Mouse (Mus musculus) liver, embryonic 14.5 days (tissue): ENCODE results near the gene Hydin.

Experiments used
- CTCF ChIP-seq: IDR thresholded peaks from 2 replicates; pipeline ENCODE4 v1.5.1; 2016; ENCODE audit warnings: antibody characterized with exemption, low read depth, control low read depth
- EP300 ChIP-seq: IDR thresholded peaks from 2 replicates; pipeline ENCODE4 v1.6.1; 2016; ENCODE audit warnings: antibody characterized with exemption, low read depth

DNA sequence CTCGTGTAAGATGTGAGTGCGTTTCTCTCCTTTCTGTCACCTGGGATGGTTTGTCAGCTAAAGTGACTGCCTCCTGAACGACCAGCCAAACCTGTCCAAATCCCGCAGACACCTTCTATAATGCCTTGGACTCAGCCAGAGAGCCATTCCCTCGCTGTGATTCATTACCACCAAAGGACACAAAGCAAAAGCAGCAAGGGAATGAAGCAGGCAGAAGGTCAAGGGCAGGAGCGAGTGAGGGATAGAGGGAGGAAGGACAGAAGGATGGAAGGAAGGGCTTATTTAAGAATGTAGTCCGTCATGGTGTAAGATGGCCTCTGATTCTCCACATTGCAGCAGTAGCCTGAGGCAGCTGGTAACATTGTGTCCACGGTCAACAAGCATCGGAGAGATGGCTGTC is 229.5 kb downstream of the Hydin start:
- TF ChIP-seq CTCF (no peak), EP300 (no peak)
